Mouse (Mus musculus) regulatory T cell (primary cell): ENCODE results near the gene Tarbp1.
"Not testable (repeated sequence)": the region's sequence is repeated elsewhere in the genome, so short reads cannot be mapped to it uniquely, and the experiment has no call there.

Experiments
- in situ Hi-C: fragments of 300-600 bp; cut with MboI, MseI; formaldehyde crosslinking; loops from one replicate; pipeline ENCODE4 v1.15.1; 2025; ENCODE audit warnings: high pct_unique_total_duplicates

Tarbp1 gene

GRCm38 (mm10) chr8:126495461-126495860 is 20.6 kb upstream of the Tarbp1 start:
- in situ Hi-C loops: loop anchor here (5.0 kb wide), 2 partner anchors 82 to 432 kb away; no protein-coding TSS in a partner anchor

- in situ Hi-C loops: loop anchor here (5.0 kb wide), 2 partner anchors 83 to 433 kb away; no protein-coding TSS in a partner anchor
Observed at GRCm38 (mm10) chr8:126494160-126495110, 19.6 kb upstream of the Tarbp1 start.

- in situ Hi-C loops: no loop called here
Observed at GRCm38 (mm10) chr8:126482938-126483337, 8.1 kb upstream of the Tarbp1 start.

- in situ Hi-C loops: no loop called here
Observed at GRCm38 (mm10) chr8:126482348-126482720, 7.5 kb upstream of the Tarbp1 start.

GRCm38 (mm10) chr8:126481494-126482347 is 6.9 kb upstream of the Tarbp1 start:
- in situ Hi-C loops: no loop called here

- in situ Hi-C loops: no loop called here
Observed at GRCm38 (mm10) chr8:126480366-126480765, 5.5 kb upstream of the Tarbp1 start.

GRCm38 (mm10) chr8:126478714-126479113 is 3.8 kb upstream of the Tarbp1 start:
- in situ Hi-C loops: no loop called here

GRCm38 (mm10) chr8:126476151-126476855 is 1.4 kb upstream of the Tarbp1 start:
- in situ Hi-C loops: not testable (repeated sequence)

GRCm38 (mm10) chr8:126475738-126476137 is 873 bp upstream of the Tarbp1 start:
- in situ Hi-C loops: not testable (repeated sequence)

- in situ Hi-C loops: no loop called here
Observed at GRCm38 (mm10) chr8:126473802-126474298, 1.0 kb downstream of the Tarbp1 start.

- in situ Hi-C loops: loop anchor here (10.0 kb wide), 1 partner anchor 199 kb away; no protein-coding TSS in a partner anchor
Observed at GRCm38 (mm10) chr8:126464071-126464470, 10.8 kb downstream of the Tarbp1 start.

- in situ Hi-C loops: loop anchor here (10.0 kb wide), 1 partner anchor 197 kb away; no protein-coding TSS in a partner anchor
Observed at GRCm38 (mm10) chr8:126461735-126462134, 13.1 kb downstream of the Tarbp1 start.

GRCm38 (mm10) chr8:126460274-126460673 is 14.6 kb downstream of the Tarbp1 start:
- in situ Hi-C loops: loop anchor here (10.0 kb wide), 1 partner anchor 195 kb away; no protein-coding TSS in a partner anchor

- in situ Hi-C loops: no loop called here
Observed at GRCm38 (mm10) chr8:126455383-126455782, 19.5 kb downstream of the Tarbp1 start.

GRCm38 (mm10) chr8:126451158-126451557 is 23.7 kb downstream of the Tarbp1 start:
- in situ Hi-C loops: no loop called here

- in situ Hi-C loops: no loop called here
Observed at GRCm38 (mm10) chr8:126438937-126439336, 35.9 kb downstream of the Tarbp1 start.

GRCm38 (mm10) chr8:126433827-126434226 is 41.0 kb downstream of the Tarbp1 start:
- in situ Hi-C loops: no loop called here

- in situ Hi-C loops: no loop called here
Observed at GRCm38 (mm10) chr8:126429635-126430034, 45.2 kb downstream of the Tarbp1 start.

GRCm38 (mm10) chr8:126424946-126425345 is 49.9 kb downstream of the Tarbp1 start:
- in situ Hi-C loops: no loop called here

- in situ Hi-C loops: no loop called here
Observed at GRCm38 (mm10) chr8:126424163-126424562, 50.7 kb downstream of the Tarbp1 start.

- in situ Hi-C loops: no loop called here
Observed at GRCm38 (mm10) chr8:126422920-126423300, 52.0 kb downstream of the Tarbp1 start.
